Mouse (Mus musculus) heart, postnatal 14 days (tissue): ENCODE measurements at regions not wholly inside any gene's neighbourhood (a gene's known extent, or its start where the extent isn't known, plus 50 kb on each side); places are given as distances from the start of the nearest gene placed in this dataset.

ENCODE experiments used
- DNase-seq, 2 experiments: peaks; one replicate each; pipeline ENCODE4 v3.0.0; 2021 to 2022
- intact Hi-C: fragments of 180-260 bp; cut with DNase I; formaldehyde crosslinking; loops from one replicate; pipeline ENCODE4 v1.15.1; 2025

DNA sequence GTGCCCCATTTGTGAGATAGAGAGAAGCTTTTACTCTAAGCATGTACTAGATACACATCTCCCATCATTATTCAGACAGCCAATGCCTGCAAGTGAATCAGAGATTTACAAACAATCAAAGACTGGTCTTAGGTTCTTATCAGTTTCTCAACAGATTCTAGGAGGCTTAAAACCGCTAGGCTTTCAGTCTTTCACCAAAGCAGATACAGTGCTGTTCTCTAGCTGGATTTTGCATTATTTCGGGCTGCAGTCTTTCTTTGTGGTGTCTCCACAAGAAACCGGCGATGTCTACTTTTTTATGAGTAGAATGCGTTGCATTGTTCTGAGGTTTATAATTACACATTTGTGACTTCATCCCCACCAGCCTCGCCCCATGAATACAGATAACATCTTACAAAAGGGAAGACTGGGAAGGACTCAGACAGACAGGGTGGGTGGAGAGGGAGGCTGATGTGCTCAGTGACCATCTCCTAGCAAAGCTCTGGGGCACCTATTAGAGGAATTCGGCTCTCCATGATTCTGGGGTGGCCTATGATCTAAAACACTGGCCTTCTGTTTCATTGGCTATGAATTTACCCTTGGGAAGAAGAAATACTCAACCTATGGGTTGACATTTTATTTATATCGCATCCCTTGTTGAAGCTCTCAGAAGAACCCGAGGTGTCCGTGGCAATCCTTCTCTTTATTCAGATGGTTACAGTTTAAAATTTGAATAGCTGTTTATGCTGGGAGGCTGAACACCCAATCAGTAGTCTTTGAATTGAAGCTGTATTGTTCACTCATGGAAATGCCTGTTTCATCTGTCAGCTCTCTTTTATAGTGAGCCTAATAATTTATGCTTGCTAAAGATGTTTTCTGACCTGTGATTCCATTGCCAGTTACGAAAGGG, 343.8 kb downstream of the Tmem161b start:
- intact Hi-C loops = no loop called here
- no peak for DNase-seq

DNA sequence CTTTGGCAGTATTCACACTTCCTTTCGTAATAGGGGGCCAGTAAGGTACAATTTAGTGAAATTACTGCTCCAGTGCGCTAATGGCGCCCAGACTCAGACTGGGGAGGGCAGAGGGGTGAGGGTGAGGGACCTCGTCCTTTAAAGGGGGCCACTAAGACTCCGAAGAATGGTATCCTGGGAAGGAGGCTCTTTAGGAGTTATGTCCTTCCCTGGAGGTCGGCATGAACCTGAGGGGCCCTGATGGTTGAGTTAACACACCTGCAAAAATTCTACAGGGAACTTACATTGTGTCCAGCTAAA, 344.4 kb downstream of the Tmem161b start:
- no peak for DNase-seq
- intact Hi-C loops = no loop called here

- DNase-seq = no peak
- intact Hi-C loops = no loop called here
Observed at GRCm38 (mm10) chr13:84569371-84569770, 347.3 kb downstream of the Tmem161b start.

GRCm38 (mm10) chr13:84570206-84570605, 348.1 kb downstream of the Tmem161b start:
- no peak for DNase-seq
- intact Hi-C loops = no loop called here

GRCm38 (mm10) chr13:84570984-84571844, 349.1 kb downstream of the Tmem161b start:
- intact Hi-C loops = no loop called here
- peak in 1 of 2 experiments; percentile 9 for DNase-seq

- no peak for DNase-seq
Observed at GRCm38 (mm10) chr13:84571845-84572193, 349.7 kb downstream of the Tmem161b start.

DNA sequence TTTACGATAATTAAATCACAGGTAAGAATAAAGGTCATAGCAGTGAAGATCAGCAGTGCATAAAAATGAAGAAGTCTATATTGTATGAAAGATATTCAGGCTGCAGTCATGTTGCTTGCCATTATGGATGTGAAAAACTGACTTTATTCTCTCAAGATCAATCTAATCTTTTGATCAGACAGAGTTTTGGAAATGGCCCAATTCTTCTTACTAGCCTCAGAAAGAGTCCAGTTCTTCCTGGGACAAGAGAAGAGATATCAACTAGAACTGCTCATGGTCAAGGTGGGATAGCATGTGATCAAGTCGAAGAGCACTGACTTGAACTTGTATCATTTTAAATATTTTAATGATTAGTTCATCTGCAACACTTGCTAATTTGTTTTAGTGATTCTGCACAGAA, 350.1 kb downstream of the Tmem161b start:
- DNase-seq = no peak
- intact Hi-C loops = no loop called here

More at GRCm38 (mm10) chr13:84571845-84572193, 349.7 kb downstream of the Tmem161b start:
- intact Hi-C loops = no loop called here

GRCm38 (mm10) chr13:84596585-84597142, 374.6 kb downstream of the Tmem161b start:
- DNase-seq = no peak
- intact Hi-C loops = no loop called here

- intact Hi-C loops = no loop called here
- no peak for DNase-seq
Observed at GRCm38 (mm10) chr13:84602612-84603011, 380.5 kb downstream of the Tmem161b start.

DNA sequence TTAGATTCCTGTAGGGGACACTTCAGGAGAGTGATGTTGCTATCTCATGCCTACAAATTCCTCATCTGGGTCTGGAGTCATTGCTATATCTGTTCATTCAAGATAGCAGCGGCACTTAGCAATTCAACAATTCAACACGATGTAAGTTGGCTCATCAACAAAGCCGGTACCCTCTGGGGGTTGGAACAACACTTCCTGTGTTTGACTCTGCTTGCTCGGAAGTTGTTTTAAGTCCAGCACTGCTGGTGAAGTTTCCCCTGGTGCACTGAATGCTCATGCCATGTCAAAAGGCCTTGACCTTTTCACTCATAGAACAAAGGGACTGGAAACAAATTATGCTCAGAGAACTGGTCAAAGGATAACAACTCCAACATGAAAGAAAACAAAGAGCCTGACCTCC, 390.4 kb downstream of the Tmem161b start:
- intact Hi-C loops = no loop called here
- no peak for DNase-seq

DNA sequence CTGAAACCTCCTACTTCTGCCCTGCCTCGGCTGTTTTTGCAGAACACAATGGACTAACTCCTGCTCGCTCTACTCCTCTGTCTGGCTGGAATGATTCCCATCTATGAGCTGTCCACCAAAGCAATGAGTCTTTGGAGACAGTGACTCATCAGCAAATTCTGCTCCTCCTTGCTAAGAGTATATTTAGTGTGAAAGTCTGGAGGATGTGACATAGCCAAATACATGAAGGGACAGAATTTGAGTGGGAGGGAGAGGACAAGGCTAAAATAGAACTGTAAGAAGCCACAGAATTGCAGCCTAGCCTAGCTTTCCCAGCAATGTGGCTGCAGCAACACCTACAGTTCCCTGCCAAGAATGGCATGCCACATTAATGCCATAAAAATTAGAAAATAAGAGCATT, 390.9 kb downstream of the Tmem161b start:
- intact Hi-C loops = no loop called here
- no peak for DNase-seq

DNA sequence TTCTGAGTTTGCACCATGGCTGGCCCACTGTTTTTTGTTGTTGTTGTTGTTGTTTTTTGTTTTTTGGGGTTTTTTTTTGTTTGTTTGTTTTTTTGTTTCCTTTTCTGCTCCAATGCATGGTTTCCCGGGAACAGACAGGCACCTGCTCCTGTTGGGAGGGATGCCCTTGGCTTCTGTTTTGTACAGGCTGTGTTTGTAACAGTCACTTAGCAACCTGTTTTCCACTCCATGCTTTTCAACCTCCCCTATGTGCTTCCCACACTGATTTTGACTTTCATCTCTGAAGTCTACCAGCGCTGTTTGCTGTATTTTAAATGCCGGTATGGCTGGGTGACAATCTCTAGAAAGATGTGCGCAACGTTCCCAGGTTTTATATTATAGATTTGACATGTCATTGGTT, 402.6 kb downstream of the Tmem161b start:
- intact Hi-C loops = no loop called here
- DNase-seq = no peak

- no peak for DNase-seq
- intact Hi-C loops = no loop called here
Observed at GRCm38 (mm10) chr13:84625527-84625926, 403.4 kb downstream of the Tmem161b start.

DNA sequence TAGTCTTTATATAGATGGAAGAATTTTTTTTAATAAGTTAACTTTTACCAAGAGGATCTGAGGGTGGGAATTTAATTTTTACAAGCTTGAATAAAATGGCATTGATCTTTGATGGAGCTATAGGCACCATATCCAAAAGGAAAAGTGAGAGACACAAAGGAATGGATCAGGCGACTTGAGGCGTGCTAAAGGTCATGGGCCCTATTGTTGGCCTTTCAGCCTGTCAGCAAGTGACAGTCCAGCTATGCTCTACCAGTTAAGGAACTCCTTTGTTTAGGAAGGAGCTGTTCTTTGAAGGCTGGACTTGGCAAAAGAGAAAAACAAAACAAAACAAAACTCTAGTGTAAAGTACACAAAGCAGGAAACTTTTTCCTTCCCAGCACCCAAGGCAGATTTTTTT, 403.8 kb downstream of the Tmem161b start:
- intact Hi-C loops = no loop called here

DNA sequence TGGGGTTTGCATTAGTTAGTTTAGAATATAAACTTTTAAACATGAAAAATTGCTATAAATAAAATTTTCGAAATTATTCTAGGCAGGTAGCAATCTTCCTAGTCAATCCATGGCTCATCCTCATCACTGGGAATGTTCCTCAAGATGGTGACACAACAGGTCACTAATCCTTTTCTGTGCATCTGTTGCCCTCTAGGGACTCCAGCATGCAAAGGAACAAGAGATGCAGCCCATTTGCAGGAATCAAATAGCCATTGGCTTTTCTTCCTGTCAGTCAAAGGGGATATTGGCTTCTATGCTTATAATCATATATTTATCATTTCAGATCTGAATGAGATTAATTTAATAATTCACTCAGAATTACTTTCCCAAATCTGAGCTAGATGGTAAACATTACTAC, 404.3 kb downstream of the Tmem161b start:
- no peak for DNase-seq
- intact Hi-C loops = no loop called here

More for the DNA sequence above, 403.8 kb downstream of the Tmem161b start:
- no peak for DNase-seq

DNA sequence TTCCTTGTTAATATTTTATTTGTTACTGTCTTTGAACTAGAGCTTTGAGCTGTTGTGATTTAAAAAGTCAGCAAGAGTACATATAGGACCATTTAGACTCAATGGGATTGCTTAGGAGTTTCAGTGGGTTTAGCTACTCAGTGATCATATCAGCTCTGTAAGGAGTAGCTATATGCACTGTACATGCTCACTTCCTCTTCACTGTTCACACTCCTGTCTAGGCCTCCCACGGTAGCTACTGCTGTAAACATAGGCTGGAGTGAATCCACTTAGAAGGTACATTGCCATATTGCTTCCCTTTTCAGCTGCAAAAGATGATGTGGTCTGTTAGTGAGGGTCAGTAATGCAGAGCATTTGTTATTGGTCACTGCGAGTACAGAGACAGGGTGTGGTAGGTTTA, 408.6 kb downstream of the Tmem161b start:
- intact Hi-C loops = no loop called here
- DNase-seq = no peak

DNA sequence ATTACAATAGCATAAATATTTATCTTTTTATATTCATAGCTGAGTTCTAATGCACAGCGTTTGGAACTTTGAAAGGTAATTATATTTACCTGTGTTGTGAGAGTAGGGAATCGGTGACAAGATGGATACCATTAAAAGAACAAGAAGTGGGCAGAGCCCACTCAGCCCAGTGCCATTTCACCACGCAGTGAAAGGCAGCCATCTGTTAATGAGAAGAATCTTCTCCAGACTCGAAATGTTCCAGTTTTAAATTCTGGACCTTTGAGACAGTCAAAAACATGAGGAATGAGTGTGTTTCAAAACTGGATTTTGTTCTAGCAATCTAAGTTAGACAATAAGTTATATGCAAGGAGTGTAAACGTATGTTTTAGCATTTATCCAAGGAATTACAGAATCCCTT, 410.4 kb downstream of the Tmem161b start:
- intact Hi-C loops = no loop called here
- no peak for DNase-seq

- no peak for DNase-seq
- intact Hi-C loops = no loop called here
Observed at GRCm38 (mm10) chr13:84636831-84637230, 414.7 kb downstream of the Tmem161b start.

DNA sequence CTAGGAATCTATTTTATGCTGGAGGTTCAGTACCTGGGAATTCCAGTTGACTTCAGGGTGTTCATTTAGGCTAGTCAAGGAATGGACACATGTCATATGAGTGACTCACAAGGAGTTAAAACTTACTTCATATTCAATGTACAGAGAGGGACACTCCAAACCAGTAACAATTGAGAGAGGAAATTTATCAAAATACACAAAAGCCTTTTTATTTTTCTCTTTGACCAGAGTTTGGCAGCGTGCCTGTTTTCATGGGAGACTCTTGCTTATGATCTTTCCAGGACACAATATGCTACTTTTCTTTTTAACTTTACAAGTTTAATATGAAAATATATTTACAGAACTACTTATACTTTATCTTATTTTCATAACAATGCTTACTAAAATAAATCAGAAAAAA, 415.5 kb downstream of the Tmem161b start:
- intact Hi-C loops = no loop called here
- peak in 1 of 2 experiments; percentile 0 for DNase-seq

- intact Hi-C loops = no loop called here
- no peak for DNase-seq
Observed at GRCm38 (mm10) chr13:84638401-84638934, 416.4 kb downstream of the Tmem161b start.
